Mouse (Mus musculus) thymus, adult 2 months (tissue): Measurements from ENCODE around the gene Dok4. TPM values are rescaled to one million over a fixed set of nuclear protein-coding genes. Genes with fewer than 3 reads are reported as not detected.

Source experiments
- DNase-seq: peaks from one replicate; pipeline ENCODE4 v3.0.0; 2021
- H3K27ac ChIP-seq: fragments of 200-500 bp; 2 replicates; pipeline ENCODE4 v1.5.1; 2012; ENCODE audit warnings: low read length, control low read depth; ENCODE audit not compliant: control insufficient read depth, insufficient read depth
- H3K27me3 ChIP-seq: fragments of 200-500 bp; 2 replicates; pipeline ENCODE4 v1.6.1; 2012; ENCODE audit warnings: mild to moderate bottlenecking, low read length, moderate library complexity, mixed read lengths; ENCODE audit not compliant: control insufficient read depth, insufficient read depth
- H3K36me3 ChIP-seq: fragments of 200-500 bp; 2 replicates; pipeline ENCODE4 v1.6.1; 2012; ENCODE audit warnings: mild to moderate bottlenecking, low read length, moderate library complexity; ENCODE audit not compliant: control insufficient read depth, insufficient read depth
- H3K4me1 ChIP-seq: fragments of 200-500 bp; replicated peaks from 2 replicates; pipeline ENCODE4 v1.6.1; 2012; ENCODE audit warnings: low read length; ENCODE audit not compliant: control insufficient read depth, insufficient read depth
- H3K4me3 ChIP-seq: fragments of 200-500 bp; 2 replicates; pipeline ENCODE4 v1.5.1; 2012; ENCODE audit warnings: mild to moderate bottlenecking, low read length, control low read depth, moderate library complexity; ENCODE audit not compliant: control insufficient read depth, insufficient read depth
- CTCF ChIP-seq: fragments of 200-500 bp; IDR thresholded peaks from 2 replicates; pipeline ENCODE4 v1.5.1; 2012; ENCODE audit warnings: mild to moderate bottlenecking, control low read depth, low read length, moderate library complexity, borderline replicate concordance; ENCODE audit not compliant: control insufficient read depth, poor library complexity, insufficient read depth; ENCODE audit errors: extremely low read depth
- POLR2A ChIP-seq: fragments of 200-500 bp; IDR thresholded peaks from 2 replicates; pipeline ENCODE4 v1.6.1; 2012; ENCODE audit warnings: mild to moderate bottlenecking, low read length, control low read depth, moderate library complexity; ENCODE audit not compliant: control insufficient read depth, poor library complexity, insufficient read depth; ENCODE audit errors: extremely low read depth
- WGBS: fragments of 180-500 bp; shearing (Covaris S2); methylation state at CpG from one replicate; pipeline ENCODE4 v1.1.7; 2018; 5-methylcytosine and 5-hydroxymethylcytosine counted together
- polyA plus RNA-seq: library from polyadenylated mRNA; depleted of rRNA; stranded (reverse); fragments of >200 nt; gene quantifications from 2 replicates; pipeline ENCODE4 v1.2.3, GENCODE M21; 2012

Dok4 gene
- polyA plus RNA-seq, 1 experiment, result 4.9 TPM

GRCm38 (mm10) chr8:94892917-94893316 lies 16.8 kb upstream of the Dok4 start:
- Histone ChIP-seq H3K27ac (no peak overlapping the region), H3K4me1 (no peaks in the 10 kb centered on the region), H3K4me3 (no peak overlapping the region), H3K27me3 (no peaks in the 10 kb centered on the region), H3K36me3 (no peaks in the 10 kb centered on the region)
- no peak for DNase-seq
- TF ChIP-seq CTCF (no peak), POLR2A (no peak)
- 65% methylated on average over 2 of the region's 2 CpGs for WGBS

- TF ChIP-seq POLR2A, result no peak
- TF ChIP-seq CTCF, result no peak
- Histone ChIP-seq H3K27ac (no peak overlapping the region), H3K4me1 (no peaks in the 10 kb centered on the region), H3K36me3 (no peaks in the 10 kb centered on the region), H3K4me3 (no peak overlapping the region), H3K27me3 (no peaks in the 10 kb centered on the region)
- DNase-seq, result no peak
- WGBS, result 23% methylated on average over 14 of the region's 14 CpGs
Measured at GRCm38 (mm10) chr8:94888383-94889036, 12.4 kb upstream of the Dok4 start.

GRCm38 (mm10) chr8:94880742-94881141 lies 4.6 kb upstream of the Dok4 start:
- WGBS, result 83% methylated on average over 4 of the region's 4 CpGs
- no peak for DNase-seq
- no peaks in the 10 kb centered on the region for H3K27me3 ChIP-seq
- no peak overlapping the region for H3K27ac ChIP-seq
- peaks cover 8% of the 10 kb centered on the region for H3K4me1 ChIP-seq
- TF ChIP-seq CTCF, result no peak
- no peak for TF ChIP-seq POLR2A
- H3K36me3 ChIP-seq, result no peaks in the 10 kb centered on the region
- no peak overlapping the region for H3K4me3 ChIP-seq

GRCm38 (mm10) chr8:94876820-94877219 lies 690 bp upstream of the Dok4 start:
- Histone ChIP-seq H3K4me1 (peaks cover 15% of the 10 kb centered on the region), H3K27ac (no peak overlapping the region), H3K36me3 (no peaks in the 10 kb centered on the region), H3K27me3 (no peaks in the 10 kb centered on the region), H3K4me3 (no peak overlapping the region)
- TF ChIP-seq POLR2A (no peak), CTCF (no peak)
- no peak for DNase-seq
- 59% methylated on average over 3 of the region's 3 CpGs for WGBS

- no peak for DNase-seq
- WGBS, result 1% methylated on average over 20 of the region's 20 CpGs
- Histone ChIP-seq H3K27me3 (no peaks in the 10 kb centered on the region), H3K36me3 (no peaks in the 10 kb centered on the region), H3K27ac (no peak overlapping the region), H3K4me3 (peak overlapping the region; percentile 41), H3K4me1 (peaks cover 21% of the 10 kb centered on the region)
- TF ChIP-seq CTCF, result no peak
- no peak for TF ChIP-seq POLR2A
Measured at GRCm38 (mm10) chr8:94875871-94876150, 319 bp downstream of the Dok4 start.

DNA sequence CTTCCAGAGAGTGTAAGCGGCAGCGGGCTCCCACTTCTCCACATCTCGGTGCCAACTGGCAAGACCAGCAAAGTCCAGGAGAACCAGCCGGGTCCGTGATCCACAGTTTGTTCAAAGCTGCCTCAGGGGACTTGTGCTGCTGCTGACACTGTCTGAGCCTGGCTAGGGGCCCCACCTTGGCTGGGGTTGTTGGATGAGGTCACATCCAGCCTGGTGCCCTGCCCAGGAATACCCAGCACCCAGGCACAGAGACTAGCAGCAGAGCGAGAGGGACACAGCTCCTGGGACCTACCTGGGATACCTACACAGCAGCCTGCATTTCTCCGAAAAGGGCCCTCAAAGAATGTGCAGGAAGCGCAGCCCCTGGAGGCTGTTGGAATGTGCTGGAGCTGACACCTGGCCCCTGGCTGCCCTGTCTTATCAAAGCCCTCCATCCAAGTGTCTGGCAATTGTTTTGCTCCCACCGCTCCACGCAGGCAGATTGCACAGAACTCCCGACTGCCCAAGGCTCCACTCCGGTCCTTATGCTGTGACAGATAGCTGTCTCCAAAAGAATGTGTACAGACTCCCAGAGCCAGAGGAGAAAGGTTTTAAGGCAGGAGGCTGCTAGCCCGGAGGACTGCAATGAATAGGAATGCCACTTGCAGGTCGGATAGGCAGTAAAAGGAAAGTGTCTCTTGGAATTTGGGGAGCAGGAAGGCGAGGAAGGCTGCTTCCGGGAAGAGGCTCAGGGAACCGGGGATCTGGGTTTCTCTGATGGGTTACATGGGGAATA lies 847 bp downstream of the Dok4 start:
- WGBS, result 44% methylated on average over 17 of the region's 17 CpGs
- no peak for DNase-seq

More for the DNA sequence above, 847 bp downstream of the Dok4 start:
- H3K27ac ChIP-seq, result no peak overlapping the region
- H3K27me3 ChIP-seq, result no peaks in the 10 kb centered on the region
- TF ChIP-seq POLR2A, result no peak
- no peak; the same call in 1 of the 2 replicates for TF ChIP-seq CTCF
- peak overlapping the region; percentile 41 for H3K4me3 ChIP-seq
- H3K36me3 ChIP-seq, result no peaks in the 10 kb centered on the region
- peaks cover 26% of the 10 kb centered on the region for H3K4me1 ChIP-seq
